Mouse (Mus musculus): ENCODE data around the gene Macrod1.

GRCm38 (mm10) chr19:7012426-7012825 is 44.2 kb upstream of the Macrod1 start:
- TF ChIP-seq CTCF (IDR thresholded peaks at IDR 0.05) (no peak), EP300 (IDR thresholded peaks at IDR 0.05) (no peak)

All from lung, postnatal 0 days (tissue).